Mouse (Mus musculus) forebrain, embryonic 14.5 days (tissue): ENCODE data around the gene Ift46. TPM values are rescaled to one million over a fixed set of nuclear protein-coding genes. Genes with fewer than 3 reads are reported as not detected.

Experiments
- ATAC-seq: fragments of 200-750 bp; cut with Nextera tagmentation; 2 replicates; pipeline ENCODE4 v1.8.0; 2017; ENCODE audit warnings: mild to moderate bottlenecking, moderate library complexity
- DNase-seq: peaks from one replicate; pipeline ENCODE4 v3.0.0-alpha.2; 2015; ENCODE audit warnings: low spot score
- H3K27ac ChIP-seq: fragments of 300-500 bp; sonication (generic); 2 replicates; pipeline ENCODE4 v1.5.1; 2014; ENCODE audit warnings: low read depth, mild to moderate bottlenecking, control low read depth, low read length, moderate library complexity
- H3K27me3 ChIP-seq: fragments of 300-500 bp; sonication (generic); replicated peaks from 2 replicates; pipeline ENCODE4 v1.6.1; 2014; ENCODE audit warnings: low read length, control low read depth, mixed read lengths; ENCODE audit not compliant: control insufficient read depth, insufficient read depth
- H3K36me3 ChIP-seq: fragments of 300-500 bp; sonication (generic); 2 replicates; pipeline ENCODE4 v1.6.1; 2014; ENCODE audit warnings: low read length, control low read depth; ENCODE audit not compliant: control insufficient read depth, insufficient read depth
- H3K4me1 ChIP-seq: fragments of 300-500 bp; sonication (generic); 2 replicates; pipeline ENCODE4 v1.6.1; 2014; ENCODE audit warnings: antibody characterized with exemption, low read length, control low read depth; ENCODE audit not compliant: control insufficient read depth, insufficient read depth
- H3K4me2 ChIP-seq: fragments of 300-500 bp; sonication (generic); 2 replicates; pipeline ENCODE4 v1.6.1; 2014; ENCODE audit warnings: mild to moderate bottlenecking, control low read depth, low read length
- H3K4me3 ChIP-seq: fragments of 300-500 bp; sonication (generic); 2 replicates; pipeline ENCODE4 v1.5.1; 2014; ENCODE audit warnings: low read depth, low read length, control low read depth
- H3K9ac ChIP-seq: fragments of 300-500 bp; sonication (generic); 2 replicates; pipeline ENCODE4 v1.6.1; 2014; ENCODE audit warnings: mild to moderate bottlenecking, low read length, control low read depth, moderate library complexity
- H3K9me3 ChIP-seq: fragments of 300-500 bp; sonication (generic); replicated peaks from 2 replicates; pipeline ENCODE4 v1.6.1; 2016; ENCODE audit warnings: low read length, control low read depth, mixed read lengths; ENCODE audit not compliant: control insufficient read depth
- WGBS: fragments of 180-500 bp; shearing (Covaris S2); extraction: QIAGEN DNeasy Blood & Tissue Kit; methylation state at CpG from one replicate; pipeline ENCODE4 v1.1.7; 2014; 5-methylcytosine and 5-hydroxymethylcytosine counted together
- polyA plus RNA-seq: library from polyadenylated mRNA; unstranded; fragments of >200 nt; fragmentation: Nextera tagmentation; extraction: Ambion mirVana; gene quantifications from 2 replicates; pipeline ENCODE4 v1.2.1, GENCODE M21; 2014

The Ift46 gene
- polyA plus RNA-seq, 1 experiment from 2014 or later: 178 TPM

DNA sequence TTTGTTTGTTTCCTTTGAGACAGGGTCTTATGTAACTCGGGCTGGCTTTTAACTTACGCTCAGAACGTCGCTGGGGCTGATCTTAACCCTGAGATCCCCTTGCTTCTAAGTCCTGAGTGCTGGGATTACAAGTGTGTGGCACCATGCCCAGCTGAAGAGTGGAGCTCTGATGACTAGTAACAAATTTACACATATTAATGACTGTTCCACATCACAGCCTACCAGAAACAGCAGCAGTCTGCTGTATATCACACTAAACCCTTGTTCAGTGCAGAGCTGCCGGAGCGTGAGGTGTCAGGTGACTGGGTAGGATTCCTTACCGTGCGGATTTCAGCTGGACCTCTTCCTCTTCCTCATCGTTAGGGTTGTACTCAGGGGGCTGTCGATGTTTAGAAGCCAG is 42.6 kb downstream of the Ift46 start:
- 93% methylated on average over 10 of the region's 10 CpGs for WGBS
- no peak overlapping the region for H3K27ac ChIP-seq
- no peak overlapping the region for H3K4me2 ChIP-seq
- no peak overlapping the region for H3K4me3 ChIP-seq
- no peak for DNase-seq
- H3K9me3 ChIP-seq: no peaks in the 10 kb centered on the region
- no peaks in the 10 kb centered on the region for H3K4me1 ChIP-seq
- no peak for ATAC-seq
- H3K36me3 ChIP-seq: peaks cover 100% of the 10 kb centered on the region
- H3K27me3 ChIP-seq: no peaks in the 10 kb centered on the region
- H3K9ac ChIP-seq: no peak overlapping the region

DNA sequence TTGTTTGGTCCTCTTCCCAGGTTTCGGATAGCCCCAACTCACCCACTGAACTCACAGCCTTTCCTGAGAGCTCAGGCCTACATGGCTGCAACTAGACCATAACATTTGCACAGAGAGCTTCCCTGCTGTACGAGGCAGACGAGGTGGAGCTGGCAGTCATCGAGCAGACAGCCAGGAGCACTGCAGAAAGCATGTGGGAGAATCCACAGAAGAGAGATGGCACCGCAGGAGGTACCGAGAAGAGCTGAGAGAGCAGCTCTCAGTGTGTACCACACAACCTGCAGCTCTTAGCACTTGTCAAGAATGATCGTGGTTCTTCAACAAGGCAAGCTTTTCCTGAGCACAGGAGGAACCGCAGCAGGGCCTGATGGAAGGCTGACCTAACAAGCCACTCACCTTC is 46.5 kb downstream of the Ift46 start:
- H3K4me2 ChIP-seq: no peak overlapping the region
- peaks cover 100% of the 10 kb centered on the region for H3K36me3 ChIP-seq
- ATAC-seq: no peak
- WGBS: 95% methylated on average over 8 of the region's 8 CpGs
- no peaks in the 10 kb centered on the region for H3K4me1 ChIP-seq
- no peak overlapping the region for H3K4me3 ChIP-seq
- no peaks in the 10 kb centered on the region for H3K27me3 ChIP-seq
- no peak overlapping the region for H3K9ac ChIP-seq
- H3K9me3 ChIP-seq: no peaks in the 10 kb centered on the region
- DNase-seq: no peak
- no peak overlapping the region for H3K27ac ChIP-seq

DNA sequence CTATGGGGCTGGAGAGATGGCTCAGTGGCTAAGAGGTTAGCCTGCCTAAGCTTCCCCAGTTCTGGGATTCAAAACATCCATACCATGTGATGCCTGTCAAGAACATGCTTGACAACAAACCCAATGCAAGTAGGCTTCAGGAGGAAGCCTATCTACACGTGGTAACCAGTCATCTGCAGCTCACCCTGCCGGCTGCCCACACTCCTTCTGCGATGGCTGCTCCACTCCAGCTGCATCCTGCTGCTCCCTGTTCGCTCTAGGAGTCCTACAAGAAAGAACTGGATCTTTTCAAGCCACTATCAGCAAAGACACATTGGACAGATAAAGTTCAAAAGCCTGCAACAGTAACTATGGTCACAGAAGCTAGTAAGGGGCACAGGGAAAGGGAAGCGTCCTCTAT is 49.8 kb downstream of the Ift46 start:
- no peak for DNase-seq
- Histone ChIP-seq H3K27ac (no peak overlapping the region), H3K4me1 (no peaks in the 10 kb centered on the region), H3K4me2 (no peak overlapping the region), H3K4me3 (no peak overlapping the region), H3K27me3 (no peaks in the 10 kb centered on the region), H3K9ac (no peak overlapping the region), H3K9me3 (no peaks in the 10 kb centered on the region), H3K36me3 (peaks cover 100% of the 10 kb centered on the region)
- no peak for ATAC-seq
- WGBS: 91% methylated on average over 5 of the region's 5 CpGs

DNA sequence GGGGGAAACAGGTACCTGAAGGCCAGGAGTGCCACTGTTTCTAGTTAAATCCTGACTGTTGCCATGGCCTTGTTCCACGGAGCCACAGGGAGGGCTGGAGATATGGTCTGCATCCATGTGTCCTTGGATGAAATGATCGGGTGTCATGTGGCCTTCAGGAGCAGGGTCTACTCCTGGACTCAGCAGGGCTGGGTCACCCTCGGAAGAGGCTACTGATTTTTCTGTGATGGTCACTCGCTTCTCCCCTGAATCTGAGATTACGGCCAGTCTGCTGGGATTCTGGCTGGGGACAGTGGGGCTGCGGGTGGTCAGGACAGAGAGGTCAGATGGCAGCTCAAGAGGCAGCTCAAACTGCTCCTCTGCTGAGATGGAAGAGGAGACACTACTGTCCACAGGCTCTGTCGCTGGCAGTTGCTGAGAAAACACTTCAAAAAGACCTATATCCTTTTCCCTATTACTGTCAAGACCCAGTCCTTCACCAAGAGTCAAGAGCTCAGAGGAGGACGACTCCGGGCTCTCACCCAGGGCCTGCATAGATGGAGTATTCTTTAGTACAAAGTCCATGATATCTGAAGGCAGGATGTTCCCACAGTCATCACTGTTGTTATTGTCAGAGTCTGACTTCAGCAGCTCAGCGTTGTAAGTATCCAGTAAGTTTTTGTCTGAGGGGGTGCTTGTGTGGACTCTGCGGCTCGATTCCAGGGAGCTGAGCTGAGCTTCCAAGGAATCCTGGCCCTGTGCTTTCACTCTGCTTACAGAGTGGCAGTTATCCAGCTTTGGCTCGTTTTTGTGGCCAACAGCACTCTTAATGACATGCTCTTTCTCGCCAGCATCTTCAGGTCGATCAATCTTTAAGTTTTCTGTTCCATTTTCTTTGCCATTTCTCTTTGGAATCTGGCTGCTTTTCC is 52.5 kb downstream of the Ift46 start:
- Histone ChIP-seq H3K36me3 (peaks cover 100% of the 10 kb centered on the region), H3K27me3 (no peaks in the 10 kb centered on the region), H3K4me2 (no peak overlapping the region), H3K4me3 (no peak overlapping the region), H3K9me3 (no peaks in the 10 kb centered on the region), H3K27ac (no peak overlapping the region), H3K4me1 (no peaks in the 10 kb centered on the region), H3K9ac (no peak overlapping the region)
- ATAC-seq: no peak
- DNase-seq: no peak
- WGBS: 90% methylated on average over 15 of the region's 15 CpGs

DNA sequence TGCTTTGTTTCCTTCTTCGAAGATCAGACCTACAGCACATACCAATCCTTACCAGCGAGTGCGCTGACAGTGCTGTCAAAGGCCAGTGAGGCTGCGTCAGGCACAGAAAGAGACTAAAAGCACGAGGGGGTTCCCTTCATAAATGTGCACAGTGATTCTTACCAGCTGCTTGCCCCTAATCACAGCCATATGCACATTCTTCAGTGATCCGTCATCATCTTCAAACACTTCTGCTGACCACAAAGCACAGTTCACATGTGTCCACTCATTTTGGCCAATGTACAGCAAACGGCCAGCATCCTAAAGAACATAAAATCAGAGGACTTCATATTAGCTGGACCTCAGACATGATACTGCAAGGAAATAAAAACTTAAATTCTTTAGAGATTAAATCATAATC is 59.0 kb downstream of the Ift46 start:
- no peak overlapping the region for H3K4me3 ChIP-seq
- H3K9ac ChIP-seq: no peak overlapping the region
- no peaks in the 10 kb centered on the region for H3K9me3 ChIP-seq
- H3K4me2 ChIP-seq: no peak overlapping the region
- H3K36me3 ChIP-seq: peaks cover 96% of the 10 kb centered on the region
- WGBS: 91% methylated on average over 7 of the region's 7 CpGs
- H3K27ac ChIP-seq: no peak overlapping the region
- no peak for DNase-seq
- no peak for ATAC-seq
- no peaks in the 10 kb centered on the region for H3K27me3 ChIP-seq
- no peaks in the 10 kb centered on the region for H3K4me1 ChIP-seq

DNA sequence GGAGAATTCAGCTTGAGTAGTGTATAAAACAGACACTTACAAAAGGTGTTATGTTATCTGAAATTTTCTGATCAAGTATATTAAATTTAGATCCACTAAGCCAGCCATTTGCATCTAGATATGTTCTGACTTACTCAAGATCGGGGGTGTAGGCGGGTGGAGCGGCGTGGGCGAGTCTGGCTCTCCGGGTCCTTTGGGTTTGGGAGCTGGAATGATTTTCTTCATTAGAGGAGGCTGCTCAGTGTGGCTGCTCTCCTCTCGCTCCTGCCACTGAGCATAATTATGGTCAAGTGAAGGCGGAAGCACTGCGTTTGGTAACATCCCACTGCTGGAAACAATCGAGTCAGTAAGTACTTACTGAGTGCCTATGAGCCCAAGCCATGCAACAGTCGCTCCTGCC is 61.2 kb downstream of the Ift46 start:
- H3K9ac ChIP-seq: no peak overlapping the region
- ATAC-seq (no peak), DNase-seq (no peak)
- H3K36me3 ChIP-seq: peaks cover 94% of the 10 kb centered on the region
- no peaks in the 10 kb centered on the region for H3K4me1 ChIP-seq
- no peaks in the 10 kb centered on the region for H3K27me3 ChIP-seq
- no peak overlapping the region for H3K4me2 ChIP-seq
- 94% methylated on average over 11 of the region's 11 CpGs for WGBS
- no peak overlapping the region for H3K27ac ChIP-seq
- no peaks in the 10 kb centered on the region for H3K9me3 ChIP-seq
- H3K4me3 ChIP-seq: no peak overlapping the region

DNA sequence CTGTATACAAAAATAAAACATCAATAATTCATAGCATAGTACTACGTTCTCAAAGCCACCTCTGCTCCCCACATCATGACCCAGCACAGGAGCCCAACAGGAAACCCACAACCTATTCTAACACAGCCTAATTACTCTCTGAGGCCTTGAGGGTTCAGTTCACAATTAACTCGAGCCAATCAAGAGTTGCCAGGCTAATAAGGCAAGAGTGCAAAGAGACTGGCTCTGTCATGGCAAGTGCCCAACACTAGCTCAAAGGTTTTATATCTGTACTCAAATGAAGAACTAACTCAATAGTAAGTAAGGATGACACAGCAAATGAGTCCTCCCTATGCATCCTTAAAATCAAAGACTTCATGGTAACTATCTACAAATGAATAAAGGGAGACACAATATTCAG is 62.8 kb downstream of the Ift46 start:
- no peak for DNase-seq
- Histone ChIP-seq H3K9ac (no peak overlapping the region), H3K27me3 (no peaks in the 10 kb centered on the region), H3K4me3 (no peak overlapping the region), H3K4me1 (no peaks in the 10 kb centered on the region), H3K9me3 (no peaks in the 10 kb centered on the region), H3K27ac (no peak overlapping the region), H3K4me2 (no peak overlapping the region), H3K36me3 (peaks cover 94% of the 10 kb centered on the region)
- 54% methylated on average over 2 of the region's 2 CpGs for WGBS
- ATAC-seq: no peak

DNA sequence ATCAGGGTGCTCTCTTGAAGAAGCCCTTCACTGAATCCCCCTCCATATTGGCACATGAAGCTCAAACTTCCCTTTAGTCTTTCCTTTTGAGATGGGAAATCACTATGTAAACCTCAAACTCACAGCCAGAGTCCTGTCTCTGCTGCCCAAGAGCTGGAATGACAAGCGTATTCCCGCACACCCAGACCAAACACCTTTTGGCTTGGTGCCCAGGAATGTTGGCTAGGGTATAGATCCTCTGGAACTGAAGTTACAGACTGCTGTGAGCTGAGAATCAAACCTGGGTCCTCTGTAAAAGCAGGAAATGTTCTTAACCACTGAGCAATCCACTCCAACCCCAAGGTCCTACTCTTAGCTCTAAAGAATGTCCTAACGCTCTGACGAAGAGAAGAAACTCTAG is 64.6 kb downstream of the Ift46 start:
- Histone ChIP-seq H3K4me3 (no peak overlapping the region), H3K4me1 (no peaks in the 10 kb centered on the region), H3K4me2 (no peak overlapping the region), H3K36me3 (peaks cover 90% of the 10 kb centered on the region), H3K9me3 (no peaks in the 10 kb centered on the region), H3K27me3 (no peaks in the 10 kb centered on the region), H3K9ac (no peak overlapping the region), H3K27ac (no peak overlapping the region)
- WGBS: 79% methylated on average over 4 of the region's 4 CpGs
- peak; percentile 23 for DNase-seq
- ATAC-seq: no peak

DNA sequence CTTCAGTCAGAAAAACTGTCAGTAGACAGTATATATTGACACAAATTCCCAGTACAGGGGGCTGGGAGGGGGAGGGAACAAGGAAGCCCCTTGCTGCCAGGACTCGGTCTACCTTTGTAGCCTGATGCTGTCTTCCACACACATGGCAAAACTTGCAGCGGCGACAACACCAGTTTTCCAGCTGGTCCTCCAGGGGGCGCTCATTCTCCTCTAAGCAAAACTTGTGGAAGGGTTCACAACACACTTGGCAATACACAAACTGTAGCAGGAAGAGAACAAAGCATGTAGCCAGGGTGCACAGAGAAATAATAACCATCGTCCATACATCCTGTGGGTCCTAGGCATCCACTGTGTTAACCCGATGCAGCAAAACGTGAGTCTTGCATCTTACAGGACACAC is 68.7 kb downstream of the Ift46 start:
- Histone ChIP-seq H3K27me3 (no peaks in the 10 kb centered on the region), H3K9ac (no peak overlapping the region), H3K36me3 (peaks cover 81% of the 10 kb centered on the region), H3K4me1 (no peaks in the 10 kb centered on the region), H3K4me2 (no peak overlapping the region), H3K4me3 (no peak overlapping the region), H3K27ac (no peak overlapping the region), H3K9me3 (no peaks in the 10 kb centered on the region)
- ATAC-seq (peak; percentile 15; the same call in 1 of the 2 replicates), DNase-seq (peak; percentile 86)
- WGBS: 46% methylated on average over 7 of the region's 7 CpGs
